Mouse (Mus musculus): ENCODE measurements around the gene Abhd8.
A peak's percentile ranks its signal among the peaks of the same experiment; 100 is the strongest.

Abhd8 gene

DNA sequence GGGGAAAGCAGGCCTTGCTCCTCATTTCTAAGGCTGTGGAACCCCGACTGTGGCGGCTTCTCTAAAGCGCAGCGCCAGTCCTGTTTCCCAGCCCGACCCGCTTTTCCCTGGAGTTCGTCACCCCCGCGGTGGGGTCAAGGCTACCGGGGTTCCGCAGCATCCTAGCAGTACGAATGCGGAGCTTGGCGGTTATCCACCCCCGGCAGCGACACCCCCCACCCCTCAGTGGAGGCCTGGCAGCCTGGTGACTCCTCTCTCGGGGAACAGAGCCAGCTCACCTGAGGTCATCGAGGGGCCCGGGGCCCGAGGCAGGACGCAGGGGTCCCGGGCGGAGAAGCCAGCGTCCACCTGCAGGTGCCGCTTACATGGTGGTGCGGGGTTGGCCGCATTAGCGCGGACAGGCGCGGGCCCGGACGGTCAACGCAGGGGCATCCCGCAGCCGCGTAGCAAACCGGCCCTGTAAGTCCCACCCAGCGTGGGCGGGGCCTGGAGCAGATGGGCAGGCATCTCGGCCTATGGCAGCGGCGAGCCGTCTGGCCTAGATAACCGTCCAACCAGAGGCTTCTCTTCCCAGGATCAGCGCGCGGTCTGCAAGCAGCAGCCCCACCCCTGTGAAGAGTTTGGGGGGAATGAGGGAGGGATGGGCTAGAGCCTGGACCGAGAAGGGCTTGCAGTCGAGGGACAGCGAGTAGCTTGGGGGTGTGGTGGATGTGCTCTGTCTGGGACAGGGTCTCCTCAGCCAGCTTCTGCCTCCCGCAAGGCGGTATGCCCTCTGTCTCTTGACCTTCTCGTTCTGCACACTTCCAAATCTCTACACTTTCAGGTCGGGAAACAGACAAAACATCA, at the start of gene Abhd8:
Gene Abhd8, minus strand, starts transcription at position 468 of the 846 bp plus-strand sequence.
- DNase-seq (ENCODE audit: low spot score in 2 of 2), result peak; percentile 99

DNA sequence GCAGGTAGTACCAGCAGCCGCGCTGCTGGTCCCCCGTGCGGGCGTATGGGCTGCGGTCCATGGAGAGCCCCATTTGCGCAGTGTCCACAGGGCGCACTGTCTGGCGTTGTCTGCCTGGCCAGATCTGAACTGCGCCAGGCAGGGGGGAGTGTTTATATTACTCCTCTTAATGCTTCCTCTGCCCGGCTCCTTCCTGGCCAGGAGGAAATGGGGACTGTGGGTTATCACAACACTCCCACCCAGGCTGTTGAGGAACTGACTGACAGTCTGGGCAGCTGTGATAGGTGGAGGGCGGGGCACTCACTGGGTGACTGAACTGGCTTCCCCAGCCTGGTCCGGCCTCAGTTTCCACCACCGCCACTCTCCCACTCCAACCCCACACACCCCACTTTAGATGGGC, 48.2 kb upstream of the Abhd8 start, which contains the start of gene Plvap:
Gene Plvap, minus strand, starts transcription at position 109 of the 400 bp plus-strand sequence.
- no peak for DNase-seq (ENCODE audit: low spot score in 2 of 2)

DNA sequence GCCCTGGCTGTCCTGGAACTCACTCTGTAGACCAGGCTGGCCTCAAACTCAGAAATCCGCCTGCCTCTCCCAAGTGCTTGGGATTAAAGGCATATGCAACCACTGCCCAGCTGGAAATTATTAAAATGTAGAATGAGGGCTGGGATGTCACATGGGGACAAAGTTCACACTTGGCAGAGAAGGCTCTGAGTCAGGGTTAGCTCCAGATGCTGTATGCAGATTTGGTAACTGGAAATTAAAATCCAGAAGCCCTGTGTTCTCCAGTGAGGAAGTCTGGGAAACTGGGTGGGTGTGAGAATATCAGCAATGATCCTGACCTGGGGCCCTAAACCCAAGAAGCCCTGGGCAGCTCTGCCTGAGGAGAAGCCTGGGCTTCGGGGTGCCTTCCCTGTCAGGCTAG, 45.9 kb upstream of the Abhd8 start:
- no peak for DNase-seq (ENCODE audit: low spot score in 2 of 2)

DNA sequence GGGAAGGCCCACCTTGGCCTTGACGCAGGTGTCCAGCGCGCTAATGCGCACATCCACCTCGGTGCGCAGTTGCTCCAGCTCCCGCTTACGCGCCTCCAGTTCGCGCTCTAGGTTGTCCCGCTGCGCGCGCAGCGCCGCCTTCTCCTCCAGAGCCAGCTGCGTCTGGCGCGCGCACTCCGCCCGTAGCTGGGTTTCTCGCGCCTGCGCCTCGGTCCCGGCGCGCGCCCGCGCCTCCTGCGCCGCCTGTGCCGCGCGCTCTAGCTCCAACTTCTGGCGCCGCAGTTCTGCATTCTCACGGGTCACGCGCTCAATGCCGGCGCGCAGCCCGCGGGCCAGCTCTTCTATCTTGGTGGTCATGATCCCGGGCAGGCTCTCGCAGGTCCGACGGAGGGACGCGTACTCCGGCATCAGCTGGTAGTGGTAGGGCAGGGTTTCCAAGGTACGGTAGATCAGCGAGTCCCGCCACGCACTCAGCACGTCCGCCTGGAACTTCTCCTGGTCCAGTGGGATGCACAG, 44.2 kb upstream of the Abhd8 start:
- peak; percentile 77 to 89 for DNase-seq (ENCODE audit: low spot score in 2 of 2)

DNA sequence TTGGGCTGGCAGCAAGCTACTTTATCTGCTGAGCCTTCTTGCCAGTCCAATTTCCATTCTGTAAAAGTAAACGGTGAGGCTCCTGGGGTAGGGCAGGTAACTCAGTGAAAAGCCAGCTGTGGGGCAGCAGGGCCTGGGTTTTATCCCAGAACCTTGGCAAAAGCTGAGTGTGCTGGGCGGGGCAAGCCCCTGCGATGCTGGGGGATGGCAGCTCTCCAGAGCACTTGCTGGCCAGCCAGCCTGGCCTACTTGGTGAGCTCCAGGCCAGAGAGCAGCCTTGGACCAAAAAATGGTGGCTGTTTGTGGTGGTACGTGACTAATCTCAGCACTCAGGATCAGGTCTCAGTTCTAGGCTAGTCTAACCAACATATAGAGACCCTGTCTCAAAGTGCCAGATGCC, 42.5 kb upstream of the Abhd8 start:
- no peak for DNase-seq (ENCODE audit: low spot score in 2 of 2)

DNA sequence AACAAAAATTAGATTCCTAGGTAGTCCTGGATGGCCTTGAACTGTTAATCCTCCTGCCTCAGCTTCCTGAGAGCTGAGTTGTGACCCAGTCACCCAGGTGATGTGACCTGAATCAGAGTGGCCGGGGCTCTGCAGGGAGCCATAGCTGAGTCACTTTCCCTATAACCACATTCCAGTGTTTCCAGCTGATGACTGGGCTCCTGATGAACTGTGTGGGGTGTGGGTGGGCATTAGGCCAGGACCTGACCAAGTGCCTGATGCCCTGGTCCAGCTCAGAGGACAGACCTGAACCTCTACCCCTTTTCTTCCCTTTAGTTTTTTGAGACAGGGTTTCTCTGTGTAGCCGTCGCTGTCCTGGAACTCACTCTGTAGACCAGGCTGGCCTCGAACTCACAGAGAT, 41.9 kb upstream of the Abhd8 start:
- DNase-seq (ENCODE audit: low spot score in 2 of 2), result no peak

DNA sequence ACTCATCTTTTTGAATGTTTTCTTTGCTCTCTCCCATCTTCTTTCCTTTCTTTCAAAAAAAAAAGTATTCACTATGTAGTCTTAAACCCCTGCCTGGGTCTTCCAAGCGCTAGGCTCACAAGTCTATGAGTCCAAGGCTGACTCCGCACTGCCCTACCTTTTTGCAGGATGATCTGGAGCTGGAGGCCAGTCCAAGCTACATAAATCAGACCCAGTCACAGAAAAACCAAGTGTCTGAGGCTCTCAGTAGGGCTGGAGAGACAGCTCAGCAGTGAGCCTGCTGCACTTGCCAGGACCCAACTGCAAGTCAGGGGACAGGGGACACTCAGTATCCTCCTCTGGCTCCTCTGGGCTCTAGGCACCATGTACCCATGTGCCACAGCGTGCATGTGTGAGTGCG, 40.9 kb upstream of the Abhd8 start:
- no peak for DNase-seq (ENCODE audit: low spot score in 2 of 2)

DNA sequence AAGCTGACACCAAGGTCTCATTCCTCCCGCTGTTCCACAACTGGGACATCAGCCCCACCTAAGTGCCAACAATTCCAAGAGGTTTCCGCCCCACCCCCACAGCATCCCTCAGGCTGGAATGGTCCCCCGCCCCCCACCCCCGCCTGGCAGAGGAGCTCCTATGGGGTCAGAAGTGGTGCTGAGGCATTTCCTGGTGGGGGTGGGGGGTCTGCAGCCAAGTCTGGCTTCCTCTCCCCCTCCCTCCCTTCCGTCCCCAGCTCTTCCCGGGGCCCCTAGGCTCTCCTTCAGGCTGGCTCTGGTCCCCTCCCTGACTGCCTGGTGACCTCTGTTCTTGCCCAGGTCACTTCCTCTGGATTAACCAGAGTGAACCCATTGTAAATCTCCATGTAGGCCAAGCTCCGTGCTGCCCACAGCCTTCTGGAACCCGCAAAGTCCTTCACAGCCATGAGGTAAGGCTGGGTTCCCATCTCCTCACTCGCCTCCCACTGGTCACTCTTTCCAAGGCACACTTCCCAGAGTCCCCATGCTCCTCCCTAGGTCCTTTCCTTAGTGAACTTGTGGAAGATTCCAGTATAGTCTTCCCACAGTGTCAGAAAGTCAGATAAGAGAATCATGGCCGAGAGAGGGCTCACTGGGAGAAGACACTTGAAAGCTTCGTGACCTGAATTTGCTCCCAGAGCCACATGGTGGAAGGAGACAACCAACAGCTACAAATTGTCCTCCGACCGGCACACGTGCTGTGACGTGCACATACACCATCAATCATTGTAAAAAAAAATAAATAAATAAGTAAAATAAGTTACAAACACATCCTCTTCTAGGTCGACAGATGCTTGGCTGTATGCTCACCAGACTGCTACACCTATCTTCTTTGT, 35.6 kb upstream of the Abhd8 start:
- no peak for DNase-seq (ENCODE audit: low spot score in 2 of 2)

DNA sequence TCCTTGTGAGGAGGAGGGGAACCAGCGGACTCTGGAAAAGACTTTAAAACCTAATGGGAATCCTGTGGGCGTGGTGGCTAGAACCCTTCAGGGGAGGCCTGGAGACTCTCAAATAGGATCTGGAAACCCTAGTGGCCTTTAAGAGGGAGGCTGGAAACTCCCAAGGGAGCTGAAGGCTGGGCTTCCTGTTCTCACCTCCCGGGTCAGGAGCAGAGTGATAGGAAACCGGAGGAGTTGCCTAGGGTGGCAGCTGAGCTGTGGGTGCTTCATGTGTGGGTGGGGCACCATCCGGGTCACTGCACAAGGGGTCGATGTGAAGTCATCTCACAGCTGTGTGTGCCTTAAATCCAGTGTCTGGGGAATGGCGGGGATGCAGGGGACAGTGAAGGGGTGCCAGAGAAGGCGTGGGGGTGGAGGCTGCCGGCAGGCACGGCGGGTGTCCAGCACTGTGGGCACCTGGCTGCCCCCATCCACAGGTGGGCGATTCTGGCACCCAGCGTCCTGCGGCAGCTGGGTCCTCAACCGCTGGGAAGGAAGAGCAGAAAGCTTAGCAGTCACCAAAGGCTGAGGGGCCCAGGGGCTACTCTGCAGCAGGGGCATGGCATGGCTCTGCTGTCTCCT, 34.5 kb upstream of the Abhd8 start:
- DNase-seq (ENCODE audit: low spot score in 2 of 2), result no peak

DNA sequence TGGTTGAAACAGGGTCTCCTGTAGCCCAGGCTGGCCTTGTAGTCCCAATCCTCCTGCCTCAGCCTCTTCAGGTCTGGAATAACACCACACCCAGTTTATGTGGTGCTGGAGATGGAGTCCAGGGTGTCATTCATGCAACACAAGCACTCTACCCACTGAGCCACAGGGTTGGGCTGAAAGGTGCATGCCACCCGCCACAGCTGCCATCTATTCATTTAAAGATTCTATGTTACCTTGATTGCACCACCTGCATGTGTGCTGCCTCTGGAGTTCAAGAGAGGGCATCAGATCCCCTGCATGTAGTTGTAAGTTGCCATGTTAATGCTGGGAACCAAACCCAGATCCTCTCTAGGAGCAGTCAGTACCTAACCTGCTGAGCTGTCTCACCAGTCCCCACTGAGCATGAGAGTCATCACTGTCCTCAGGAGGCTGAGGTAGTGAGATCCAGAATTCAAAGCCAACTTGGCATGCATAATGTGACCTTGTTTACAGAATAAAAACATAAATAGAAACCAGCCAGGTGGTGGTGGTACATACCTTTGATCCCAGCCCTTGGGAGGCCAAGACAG, 33.7 kb upstream of the Abhd8 start:
- DNase-seq (ENCODE audit: low spot score in 2 of 2), result no peak

DNA sequence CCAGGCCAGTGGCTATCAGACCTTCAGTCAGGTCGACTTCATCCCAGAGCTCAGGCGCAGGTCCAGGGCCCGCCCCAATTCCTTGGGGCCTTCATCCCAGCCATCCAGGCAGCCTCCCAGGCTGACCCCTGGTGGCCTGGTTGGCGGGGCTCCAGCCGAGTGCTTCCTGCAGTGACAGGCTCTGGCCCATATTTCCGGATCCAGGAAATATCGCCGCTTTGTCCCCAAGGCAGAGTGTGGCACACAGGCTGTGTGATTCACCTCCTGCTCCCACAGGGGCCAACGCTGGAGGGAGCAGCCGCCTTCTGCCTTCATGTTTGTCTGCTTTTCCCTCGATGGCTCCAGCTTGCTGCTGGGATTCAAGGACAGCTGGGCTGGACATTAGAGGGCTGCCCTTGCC, 33.0 kb upstream of the Abhd8 start:
- no peak for DNase-seq (ENCODE audit: low spot score in 2 of 2)

DNA sequence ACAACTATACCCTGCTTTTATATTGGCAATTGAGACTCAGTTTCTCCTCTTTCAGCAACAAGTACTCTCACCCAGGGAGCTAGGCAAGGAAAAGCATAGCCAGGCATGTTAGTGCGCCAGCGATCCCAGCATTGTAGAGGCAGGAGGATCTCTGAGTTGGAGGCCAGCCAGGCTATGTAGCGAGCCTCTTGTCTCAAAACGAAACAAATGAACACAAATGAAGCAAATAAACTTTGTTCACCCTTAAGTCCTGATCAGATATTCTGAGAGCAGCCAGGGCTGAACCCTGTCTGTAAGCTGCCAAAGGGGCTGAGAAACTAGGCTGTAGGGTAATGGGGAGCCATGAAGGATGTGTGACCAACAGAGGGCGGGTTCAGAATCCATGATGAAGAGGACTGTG, 32.4 kb upstream of the Abhd8 start:
- DNase-seq (ENCODE audit: low spot score in 2 of 2), result no peak

DNA sequence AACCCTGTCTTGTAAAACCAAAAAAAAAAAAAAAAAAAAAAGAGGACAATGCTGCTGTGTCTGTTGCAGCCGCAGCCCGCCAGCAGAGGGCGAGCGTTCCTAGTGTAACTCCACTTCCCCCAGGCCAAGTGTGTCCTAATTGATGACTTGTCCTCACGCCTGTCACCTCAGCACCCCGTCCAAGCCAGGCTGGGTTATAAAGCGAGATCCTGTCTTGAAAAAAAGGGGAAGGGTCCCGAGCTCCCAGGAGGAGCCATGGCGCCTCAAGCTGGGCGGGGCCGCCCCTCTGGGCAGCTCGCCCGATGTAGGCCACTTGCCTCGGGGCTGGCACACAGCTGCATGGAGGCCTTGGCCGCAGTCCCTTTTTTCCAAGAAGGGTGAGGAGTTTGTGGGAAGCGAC, 31.6 kb upstream of the Abhd8 start:
- peak; percentile 83 to 86 for DNase-seq (ENCODE audit: low spot score in 2 of 2)

DNA sequence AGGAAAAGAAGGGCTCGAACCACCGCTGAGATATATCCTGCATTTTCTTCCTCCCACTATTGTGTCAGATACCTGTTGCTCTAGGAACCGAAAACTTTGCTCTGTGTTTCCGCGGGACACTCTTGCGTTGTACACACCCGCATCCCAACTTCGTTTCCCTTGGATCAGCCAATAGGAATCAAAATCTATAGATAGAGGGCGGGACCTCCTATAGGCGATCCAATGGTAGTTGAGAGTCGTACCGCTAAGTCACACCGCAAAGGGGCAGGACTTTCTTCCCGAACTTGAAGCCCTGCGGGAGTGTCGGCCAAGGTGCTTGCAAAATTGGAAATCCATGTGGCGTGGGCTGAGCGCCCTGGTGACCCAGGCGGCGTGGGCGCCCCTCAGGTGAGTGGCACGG, 25.0 kb upstream of the Abhd8 start:
- peak; percentile 85 to 91 for DNase-seq (ENCODE audit: low spot score in 2 of 2)

DNA sequence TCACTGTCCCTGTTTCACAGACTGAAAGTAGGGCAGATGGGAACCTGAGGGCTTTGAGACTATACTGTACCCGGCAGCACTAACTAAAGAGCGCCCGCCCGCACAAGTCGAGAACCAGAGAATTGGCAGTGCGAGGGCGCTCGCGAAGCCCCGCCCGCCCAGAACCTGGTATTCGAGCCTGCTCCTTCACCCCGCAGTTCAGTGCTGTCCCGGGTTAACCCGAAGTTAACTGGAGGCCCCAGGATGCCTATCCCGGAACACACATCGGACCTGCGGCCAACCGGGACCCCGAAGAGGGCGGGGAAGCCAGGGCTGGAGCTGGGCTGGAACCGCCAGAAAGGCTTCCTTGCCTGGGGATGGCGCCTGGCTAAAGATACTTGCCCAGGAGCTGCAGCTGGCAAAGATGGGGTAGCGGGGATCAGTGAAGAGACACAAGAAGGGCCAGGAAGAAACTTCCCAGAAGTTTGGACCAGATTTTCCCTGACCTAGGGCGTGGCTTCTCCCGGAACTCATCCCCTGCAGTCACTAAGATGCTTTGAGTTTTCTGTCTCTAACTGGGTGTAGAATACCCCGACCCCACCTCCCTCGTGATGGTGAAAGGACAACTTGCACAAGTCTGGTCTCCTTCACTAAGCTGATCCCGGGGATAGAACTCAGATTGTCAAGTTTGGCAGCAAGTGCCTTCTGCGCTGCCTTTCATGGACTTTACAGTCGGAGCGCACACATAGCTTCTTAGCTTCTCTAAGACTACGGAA, 24.4 kb upstream of the Abhd8 start, which contains the start of gene Gtpbp3:
Gene Gtpbp3, plus strand, starts transcription at position 413 of the 755 bp plus-strand sequence.
- DNase-seq (ENCODE audit: low spot score in 2 of 2), result peak; percentile 79 to 87

DNA sequence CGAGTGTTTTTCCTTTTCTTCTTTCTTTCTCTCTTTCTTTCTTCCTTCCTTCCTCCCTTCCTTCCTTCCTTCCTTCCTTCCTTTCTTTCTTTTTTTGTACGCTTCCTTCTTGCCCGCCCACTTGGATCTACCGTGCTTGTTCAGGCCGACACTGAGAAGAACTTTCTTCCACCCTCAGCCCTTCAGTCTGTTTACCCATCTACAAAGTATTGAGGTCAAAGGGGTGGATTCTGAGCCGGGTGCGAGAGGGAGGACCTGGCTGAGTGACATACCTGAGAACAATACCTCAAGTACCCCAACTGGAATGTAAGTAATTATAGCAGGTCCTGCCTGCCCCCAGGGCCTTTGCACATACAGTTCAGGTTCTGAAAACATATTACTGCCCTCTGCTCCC, 22.7 kb upstream of the Abhd8 start:
- DNase-seq (ENCODE audit: low spot score in 2 of 2), result no peak

DNA sequence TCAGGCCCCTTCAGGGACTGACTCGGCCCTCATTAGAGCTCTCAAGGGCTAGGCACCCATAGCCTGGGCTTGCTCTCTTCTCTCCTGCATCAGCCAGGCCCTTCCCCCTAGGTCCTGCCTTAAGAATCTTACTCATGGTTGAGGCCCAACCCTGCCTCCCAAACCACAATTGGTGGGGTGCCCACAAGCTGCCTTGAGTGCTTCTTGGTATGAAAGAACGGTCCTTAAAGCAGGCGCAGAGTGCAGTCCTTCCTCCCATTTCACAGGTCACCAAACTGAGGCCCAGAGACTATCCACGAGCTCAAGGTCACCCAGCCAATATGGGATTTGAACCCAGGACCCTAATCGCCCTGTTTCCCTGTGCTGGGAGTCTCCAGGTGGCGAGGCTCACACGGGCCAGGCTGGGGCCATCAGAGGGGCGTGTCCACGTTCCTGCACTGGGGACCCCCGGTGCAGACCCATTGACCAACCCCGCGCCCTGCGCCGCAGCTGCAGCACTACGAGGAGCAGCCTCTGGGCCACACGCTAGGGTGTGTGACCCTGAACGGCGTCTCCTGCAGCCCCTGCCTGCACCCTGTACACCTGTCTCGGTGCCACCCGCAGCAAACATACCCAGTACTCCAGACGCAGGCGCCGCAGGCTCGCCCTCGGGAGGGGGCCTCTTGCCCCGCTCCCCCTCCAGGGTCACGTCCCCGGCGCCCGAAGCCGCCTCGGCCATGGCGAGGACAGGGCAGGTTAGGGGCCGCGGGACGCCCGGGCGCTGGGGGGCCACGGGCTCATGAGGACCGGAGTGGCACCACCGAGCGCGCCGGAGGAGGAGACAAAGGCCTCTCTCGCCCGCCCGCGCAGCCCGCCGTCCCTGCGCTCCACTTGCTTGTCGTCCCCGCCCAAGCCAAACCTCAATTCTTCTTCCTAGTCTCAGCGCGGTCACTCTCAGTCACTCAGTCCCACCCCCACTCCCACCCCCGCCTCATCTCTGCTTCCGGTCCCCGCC, 22.0 kb upstream of the Abhd8 start, which contains the start of gene Ano8:
Gene Ano8, minus strand, starts transcription at position 822 of the 994 bp plus-strand sequence.
- peak; percentile 88 to 90 for DNase-seq (ENCODE audit: low spot score in 2 of 2)

DNA sequence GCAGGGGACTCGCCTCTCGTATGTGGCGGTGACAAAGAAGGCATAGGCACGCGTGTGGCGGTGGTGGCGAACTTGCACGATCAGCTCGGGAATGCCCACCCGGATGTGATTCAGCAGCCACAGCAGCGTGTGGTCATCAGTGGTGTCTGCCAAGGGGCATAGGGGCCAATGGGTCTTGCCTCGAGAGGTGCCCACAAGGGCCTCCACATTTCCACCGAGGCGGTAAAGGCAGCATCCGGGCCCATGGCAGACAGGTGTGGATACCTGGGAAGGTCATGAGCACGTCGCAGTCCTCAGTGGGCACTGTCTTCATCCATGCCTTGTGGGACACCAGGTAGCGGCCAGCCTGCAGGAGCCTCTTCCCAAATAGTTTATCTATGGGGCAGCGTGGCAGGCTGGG, 21.3 kb upstream of the Abhd8 start:
- no peak for DNase-seq (ENCODE audit: low spot score in 2 of 2)

DNA sequence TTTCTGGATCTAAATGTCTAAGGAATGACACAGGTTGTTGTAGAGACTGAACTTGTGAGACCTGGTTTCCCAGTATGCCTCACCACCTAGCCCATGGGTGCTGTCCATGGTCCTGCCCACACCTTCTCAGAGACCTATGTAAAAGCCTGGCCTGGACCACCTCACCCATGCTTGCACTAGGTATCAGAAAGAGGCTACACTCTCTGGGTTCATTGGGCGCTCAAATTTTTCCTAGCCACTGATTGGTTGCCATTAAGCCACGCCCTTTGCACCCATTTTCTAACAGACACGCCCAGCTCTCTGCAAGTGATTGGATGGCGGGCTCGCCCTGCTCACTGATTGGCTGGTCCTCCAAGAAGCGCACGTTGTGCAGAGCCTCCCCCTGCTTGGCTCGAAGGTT, 20.5 kb upstream of the Abhd8 start:
- DNase-seq (ENCODE audit: low spot score in 2 of 2), result no peak

DNA sequence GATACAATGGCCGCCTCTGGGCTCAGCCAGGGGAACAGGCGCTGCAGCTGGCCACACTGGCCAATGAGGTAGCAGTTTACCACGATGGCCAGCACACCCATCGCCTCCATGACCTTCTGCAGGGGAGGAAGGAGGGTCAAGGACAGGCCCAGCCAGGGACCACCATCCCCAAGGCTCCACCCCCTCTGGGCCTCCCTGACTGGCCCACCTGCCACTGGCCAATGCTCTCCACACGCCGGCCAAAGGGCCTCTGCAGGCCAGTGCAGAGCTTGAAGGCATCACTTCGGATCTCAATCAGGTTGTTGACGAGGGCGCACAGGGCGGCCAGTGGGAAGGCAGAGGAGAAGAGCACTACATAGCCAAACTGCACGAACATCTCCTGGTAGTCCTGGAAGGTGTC, 15.5 kb upstream of the Abhd8 start:
- no peak for DNase-seq (ENCODE audit: low spot score in 2 of 2)
